Mouse (Mus musculus): Measurements from ENCODE around the gene Usp32.
A peak's percentile ranks its signal among the peaks of the same experiment; 100 is the strongest.
"Not testable (repeated sequence)": the region's sequence is repeated elsewhere in the genome, so short reads cannot be mapped to it uniquely, and the experiment has no call there.

The Usp32 gene

DNA sequence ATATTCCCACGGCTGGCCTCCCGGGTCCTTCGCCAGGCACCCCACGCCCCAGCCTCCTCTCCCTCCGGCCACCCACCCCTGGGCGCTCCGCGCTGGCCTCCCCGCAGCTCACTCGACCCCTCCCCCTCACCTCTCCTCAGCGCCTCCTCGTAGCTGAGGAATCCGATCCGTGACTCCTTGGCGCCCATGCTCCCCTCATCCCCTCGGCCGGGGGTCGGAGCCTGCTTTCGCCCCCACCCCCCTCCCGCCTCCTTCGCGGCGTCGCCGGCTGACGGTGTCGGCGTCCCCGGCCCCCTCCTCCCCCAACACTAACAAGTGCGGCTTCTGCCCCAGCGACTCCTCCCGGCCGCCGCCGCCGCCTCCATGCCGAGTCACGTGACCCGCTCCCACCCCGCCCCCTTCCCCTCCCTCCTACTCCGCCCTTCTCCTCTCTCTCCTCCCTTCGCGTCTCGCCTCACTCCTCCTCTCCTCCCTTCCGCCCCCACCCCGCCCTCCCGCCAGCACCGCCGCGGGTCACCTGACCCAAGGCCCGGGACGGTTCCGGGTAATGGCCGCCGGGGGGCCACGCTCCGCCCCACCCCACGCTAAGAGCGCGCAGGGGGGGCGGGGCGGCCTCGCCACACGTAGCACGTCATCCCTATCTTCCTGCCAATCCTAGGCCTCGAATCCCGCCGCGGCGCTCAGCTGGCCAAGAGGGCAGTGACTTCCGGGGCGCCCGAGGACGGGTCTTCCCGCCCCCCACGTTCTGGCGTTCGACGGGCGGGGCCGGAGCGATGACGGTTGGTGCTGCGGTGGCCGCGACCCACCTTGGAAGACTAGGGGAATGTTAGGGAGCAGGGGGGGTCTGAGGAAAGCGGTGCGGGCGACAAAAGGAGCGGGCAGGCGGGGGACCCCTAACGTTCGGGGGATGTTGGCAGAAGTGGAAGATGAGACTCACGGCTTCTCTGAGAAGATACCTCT lies at the start of gene Usp32:
Gene Usp32, minus strand, starts transcription at position 581 of the 960 bp plus-strand sequence.
- DNase-seq = peak; percentile 97

DNA sequence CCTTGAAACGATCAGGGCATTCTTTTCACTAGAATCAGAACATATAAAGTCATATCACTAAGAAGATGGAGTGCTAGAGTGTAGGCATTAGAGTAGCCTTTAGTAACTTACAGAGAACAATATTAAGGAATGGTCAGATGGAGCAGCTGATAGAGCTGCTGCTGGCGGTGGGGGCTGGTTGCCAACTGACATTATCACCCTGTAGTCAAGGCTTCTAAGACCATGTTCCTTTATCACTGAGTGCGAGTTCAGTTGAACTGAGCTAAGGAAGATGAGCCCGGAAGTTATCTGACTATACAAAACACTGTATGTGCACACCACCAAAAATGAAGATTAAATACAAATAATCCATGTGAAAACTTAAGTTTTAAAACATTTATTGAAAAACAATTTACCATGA lies 49.1 kb upstream of the Usp32 start:
- DNase-seq = no peak

GRCm38 (mm10) chr11:85184839-85185238 lies 44.9 kb upstream of the Usp32 start:
- DNase-seq = no peak

DNA sequence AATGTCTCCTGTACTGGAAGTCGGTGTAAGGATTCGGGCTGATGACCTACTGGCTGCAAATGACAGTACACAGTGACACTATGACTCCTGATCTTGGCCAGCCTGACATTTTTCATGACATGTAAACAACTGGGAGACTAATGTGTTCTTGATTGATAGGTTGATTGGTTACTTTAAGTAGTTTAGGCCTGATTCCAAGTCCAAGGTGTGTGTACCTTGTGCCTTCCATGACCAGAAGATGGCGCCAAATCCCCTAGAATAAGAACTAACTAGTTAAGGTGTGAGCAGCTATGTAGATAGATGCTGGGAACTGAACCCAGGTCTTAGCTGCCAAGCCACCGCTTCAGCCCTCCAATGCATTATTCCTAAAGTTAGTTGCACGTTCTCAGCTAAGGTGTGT lies 44.1 kb upstream of the Usp32 start:
- peak; percentile 86 for DNase-seq

DNA sequence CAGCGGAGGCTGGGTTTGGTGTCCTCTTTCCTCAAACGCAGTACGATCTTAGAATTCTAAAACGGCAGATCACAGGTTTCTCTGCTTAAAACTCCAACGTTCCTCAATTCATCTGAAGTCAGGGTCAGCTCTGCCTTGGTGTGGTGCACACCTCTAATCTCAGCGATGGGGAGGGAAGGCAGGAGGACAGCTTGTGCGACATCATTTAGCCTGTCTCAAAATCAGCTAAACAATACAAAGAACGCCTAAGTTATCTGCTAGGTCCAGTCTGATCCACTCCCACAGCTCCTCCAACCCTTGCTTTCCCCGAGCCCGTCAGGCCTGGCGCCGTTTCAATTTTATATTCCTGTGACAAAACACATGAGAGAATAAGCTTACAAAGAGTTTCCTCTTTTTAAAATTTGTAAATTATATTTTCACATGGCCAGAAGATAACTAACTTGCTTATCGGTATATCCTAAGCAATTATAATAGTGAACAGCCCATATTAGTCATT lies 43.4 kb upstream of the Usp32 start:
- no peak for DNase-seq

GRCm38 (mm10) chr11:85182617-85183283 lies 42.8 kb upstream of the Usp32 start:
- DNase-seq = peak; percentile 67

- DNase-seq = no peak
These were observed 38.5 kb upstream of the Usp32 start for GRCm38 (mm10) chr11:85178413-85178812.

DNA sequence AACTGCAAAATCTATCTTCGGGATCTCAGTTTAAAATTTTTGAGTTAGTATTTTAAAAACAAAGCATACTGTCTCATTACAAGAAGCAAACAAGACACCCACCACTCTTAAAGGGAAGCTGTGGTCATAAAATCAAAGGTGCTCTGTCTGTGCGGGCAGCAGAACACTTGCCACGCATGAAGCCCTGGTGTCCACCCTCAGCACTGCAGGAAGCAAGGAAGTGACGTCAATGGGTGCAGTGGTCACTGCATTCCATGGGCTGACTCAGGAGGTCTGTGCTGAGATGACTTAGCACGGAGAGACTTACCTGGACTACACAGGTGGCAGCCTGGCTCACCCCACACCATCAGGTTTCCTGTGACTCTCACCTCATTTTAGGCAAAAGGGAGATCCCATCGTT lies 37.8 kb upstream of the Usp32 start:
- DNase-seq = no peak

DNA sequence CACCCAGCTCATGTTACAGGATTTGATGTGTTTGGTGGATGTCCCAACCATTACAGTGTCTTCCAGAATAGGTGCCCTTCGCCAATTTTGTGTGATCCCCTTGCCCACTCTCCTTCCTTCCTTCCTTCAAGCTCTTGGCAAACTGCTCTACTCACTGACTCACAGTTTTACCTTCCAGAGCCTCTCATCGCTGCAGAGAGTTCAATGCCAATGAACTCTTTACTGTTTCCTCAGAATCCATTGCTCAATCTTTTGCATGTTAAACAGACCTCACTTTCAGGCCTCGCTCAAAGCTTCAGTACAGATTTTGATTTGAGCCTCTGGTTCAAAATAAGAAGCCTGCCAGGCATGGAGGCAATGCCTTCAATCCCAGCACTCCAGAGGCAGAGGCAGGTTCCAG lies 36.0 kb upstream of the Usp32 start:
- peak; percentile 15 for DNase-seq

DNA sequence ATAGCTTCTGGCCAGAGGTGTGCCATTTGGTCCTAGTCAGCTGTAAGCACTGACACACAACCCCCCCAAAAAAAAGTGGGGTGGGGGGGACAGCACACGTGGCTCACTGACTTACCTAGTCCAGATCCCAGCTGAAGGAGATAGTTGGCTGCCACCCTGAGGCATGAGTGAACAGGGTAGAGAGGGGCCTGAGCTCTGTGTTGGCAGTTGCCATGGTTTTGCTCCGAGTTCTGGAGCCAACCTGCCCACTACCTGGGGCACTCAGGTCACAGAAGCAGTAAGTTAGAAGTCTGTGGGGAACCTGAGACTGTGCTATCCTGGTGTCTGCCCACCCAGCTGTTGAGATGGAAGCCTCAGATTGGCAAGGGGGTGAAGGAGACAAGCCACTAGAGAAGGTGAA lies 30.9 kb upstream of the Usp32 start:
- DNase-seq = no peak

DNA sequence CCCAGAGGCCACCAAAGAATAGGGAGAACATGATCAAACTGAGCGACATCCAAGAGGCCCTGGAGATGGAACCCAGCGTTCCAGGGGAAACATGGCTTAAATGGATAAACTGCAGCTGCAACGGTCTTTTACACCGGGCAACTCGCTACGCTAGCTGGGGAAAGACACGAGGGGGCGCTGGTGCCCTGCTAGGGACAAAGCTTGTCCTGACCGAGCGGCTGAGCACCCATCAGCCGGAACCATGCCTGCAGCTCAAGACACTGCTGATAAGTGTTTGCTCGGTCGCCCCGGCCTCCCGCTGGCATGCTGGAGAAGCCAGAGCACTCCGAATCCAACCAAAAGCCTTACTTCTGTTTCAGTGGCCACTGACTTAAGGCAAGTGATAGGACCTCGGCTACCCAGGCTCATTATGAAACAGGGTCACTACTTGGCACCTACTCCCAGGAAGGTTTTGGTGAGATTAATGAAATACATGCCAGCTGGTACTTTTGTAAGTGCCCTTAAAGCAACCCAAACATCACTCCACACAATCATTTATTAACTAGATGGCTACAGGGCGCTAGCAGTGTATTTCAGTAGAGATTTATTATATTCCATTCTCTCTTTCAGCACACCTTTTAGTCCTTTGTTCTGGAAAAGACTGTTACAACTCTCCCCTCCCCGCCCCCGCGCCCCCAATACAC lies 30.2 kb upstream of the Usp32 start, which contains the start of gene 1700125H20Rik:
Gene 1700125H20Rik, plus strand, starts transcription at position 347 of the 683 bp plus-strand sequence.
- DNase-seq = peak; percentile 95

DNA sequence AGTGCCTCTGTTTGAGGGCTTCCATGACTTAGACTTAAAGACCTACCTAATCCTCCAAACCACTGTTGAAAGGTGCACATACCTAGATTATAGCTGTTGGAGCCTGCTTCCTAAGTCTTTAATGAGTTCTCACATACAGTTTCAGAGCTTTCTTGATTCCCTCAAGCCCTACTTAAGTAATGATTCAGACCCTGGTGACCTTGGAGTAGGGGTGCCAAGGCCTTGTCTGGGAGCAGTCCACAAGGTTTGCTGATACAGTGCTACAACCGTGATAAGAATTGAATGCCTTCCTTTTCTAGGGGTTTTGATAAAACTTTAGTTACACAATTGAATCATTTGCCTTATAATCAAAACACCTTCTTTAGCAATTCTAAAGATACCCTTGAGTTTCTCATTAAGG lies 27.5 kb upstream of the Usp32 start:
- no peak for DNase-seq

DNA sequence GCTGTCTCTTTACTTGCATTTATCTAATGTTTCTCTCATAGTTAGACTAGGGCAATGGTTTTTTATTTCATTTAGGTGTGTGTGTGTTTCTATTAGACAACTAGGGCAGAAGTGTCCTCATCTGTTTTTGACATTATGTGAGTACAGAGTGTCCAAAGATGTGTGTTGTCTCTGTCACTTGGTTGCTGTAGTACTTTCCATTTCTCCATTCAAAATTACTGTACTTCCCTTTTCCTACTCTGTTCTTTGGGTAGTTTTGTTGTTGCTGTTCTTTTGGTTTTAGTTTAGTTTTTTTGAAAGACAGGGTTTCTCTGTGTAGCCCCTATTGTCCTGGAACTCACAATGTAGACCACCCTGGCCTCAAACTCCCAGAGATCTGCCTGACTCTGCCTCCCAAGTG lies 24.4 kb upstream of the Usp32 start:
- no peak for DNase-seq

GRCm38 (mm10) chr11:85163014-85163413 lies 23.1 kb upstream of the Usp32 start:
- not testable (repeated sequence) for DNase-seq

GRCm38 (mm10) chr11:85157301-85157700 lies 17.3 kb upstream of the Usp32 start:
- DNase-seq = no peak

DNA sequence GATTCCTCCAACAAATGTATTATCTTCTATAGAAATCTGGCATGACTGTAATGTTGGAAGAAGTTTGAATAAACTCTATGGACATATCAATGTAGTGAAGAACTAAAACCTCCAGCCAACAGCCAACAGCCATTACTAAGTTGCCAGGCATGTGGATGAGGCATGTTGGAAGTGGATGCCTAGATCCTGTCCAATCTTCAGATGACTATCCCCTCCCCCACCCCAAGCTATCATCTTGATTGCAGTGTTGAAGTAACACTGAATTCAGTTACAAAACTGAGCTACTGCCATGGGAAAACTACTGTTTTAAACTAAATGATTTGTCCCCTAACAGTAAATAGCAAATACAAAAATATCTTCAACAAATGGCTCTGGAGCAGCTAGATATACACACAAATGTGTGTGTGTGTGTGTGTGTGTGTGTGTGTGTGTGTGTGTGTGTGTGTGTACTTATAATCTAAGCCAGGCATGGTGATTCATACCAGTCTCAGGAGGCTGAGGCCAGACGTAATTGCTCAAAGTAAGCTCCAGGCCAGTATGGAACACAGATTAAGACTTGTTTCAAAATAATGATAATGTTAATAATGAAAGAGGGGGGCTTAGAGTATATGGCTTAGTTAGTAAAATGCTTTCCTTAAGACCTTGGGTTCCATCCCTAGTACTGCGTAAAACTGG lies 12.4 kb upstream of the Usp32 start:
- no peak for DNase-seq

GRCm38 (mm10) chr11:85138776-85139474 lies 1.0 kb downstream of the Usp32 start:
- DNase-seq = no peak

- no peak for DNase-seq
These were observed 8.4 kb downstream of the Usp32 start for GRCm38 (mm10) chr11:85131542-85131941.

DNA sequence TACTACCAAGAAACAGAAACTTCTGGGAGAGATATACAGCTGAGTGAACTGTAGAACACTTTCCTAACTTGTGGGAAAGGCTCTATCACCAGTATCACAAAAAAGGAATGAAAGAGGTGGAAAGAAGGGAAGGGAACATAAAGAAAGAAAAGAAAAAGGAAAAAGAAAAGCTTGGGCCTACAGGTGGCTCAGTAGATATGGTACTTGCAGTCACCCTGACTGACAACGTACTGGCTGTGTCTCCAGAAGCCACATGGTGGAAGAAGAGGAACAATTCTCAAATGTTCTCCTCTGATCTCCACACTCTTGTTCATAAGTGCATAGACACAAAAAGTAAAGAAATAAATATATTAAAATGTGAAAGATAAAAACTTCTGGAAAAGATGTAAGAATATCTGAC lies 11.1 kb downstream of the Usp32 start:
- no peak for DNase-seq

DNA sequence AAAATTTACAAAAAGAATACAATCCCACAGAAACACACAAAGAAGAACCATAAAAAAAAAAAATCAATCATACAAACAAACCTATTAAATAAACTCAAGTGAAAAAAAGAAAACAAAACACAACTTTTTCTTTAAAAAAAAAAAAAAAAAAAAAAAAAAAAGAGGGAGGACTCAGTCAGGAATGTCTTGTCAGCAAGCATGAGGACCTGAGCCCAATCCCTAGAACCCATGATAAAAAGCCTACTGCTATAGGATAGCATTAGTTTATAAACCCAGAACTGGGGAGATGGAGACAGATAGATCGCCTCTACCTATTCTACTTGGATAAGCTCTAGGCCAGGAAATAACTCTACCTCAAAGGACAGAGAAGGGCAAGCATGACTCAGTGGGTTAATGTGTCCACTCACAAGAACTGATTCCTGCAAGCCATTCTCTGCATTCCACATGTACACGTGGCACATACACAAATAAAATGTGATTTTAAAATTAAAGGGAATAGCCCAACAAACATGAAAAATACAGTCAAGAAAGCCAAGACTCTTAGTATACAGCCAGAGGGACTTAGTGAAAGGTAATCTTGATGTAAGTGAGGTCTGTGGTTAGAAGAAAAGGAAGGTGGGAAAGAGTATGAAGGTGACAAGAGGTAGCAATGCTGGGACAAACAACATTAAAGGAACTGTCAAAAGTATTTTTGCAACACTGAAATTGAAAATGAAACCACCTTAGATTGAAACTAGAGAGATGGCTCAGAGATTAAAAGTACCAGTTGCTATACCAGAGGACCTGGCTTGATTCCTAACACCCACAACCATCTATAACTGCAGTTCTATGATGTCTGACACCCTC lies 13.5 kb downstream of the Usp32 start:
- DNase-seq = no peak
